Mouse (Mus musculus): ENCODE measurements around the gene Klk14. TPM values are rescaled to one million over a fixed set of nuclear protein-coding genes. Genes with fewer than 3 reads are reported as not detected.
"Not testable (repeated sequence)": the region's sequence is repeated elsewhere in the genome, so short reads cannot be mapped to it uniquely, and the experiment has no call there.

The Klk14 gene
- total and polyA plus RNA-seq, 2 experiments from 2014 or later: not detected

DNA sequence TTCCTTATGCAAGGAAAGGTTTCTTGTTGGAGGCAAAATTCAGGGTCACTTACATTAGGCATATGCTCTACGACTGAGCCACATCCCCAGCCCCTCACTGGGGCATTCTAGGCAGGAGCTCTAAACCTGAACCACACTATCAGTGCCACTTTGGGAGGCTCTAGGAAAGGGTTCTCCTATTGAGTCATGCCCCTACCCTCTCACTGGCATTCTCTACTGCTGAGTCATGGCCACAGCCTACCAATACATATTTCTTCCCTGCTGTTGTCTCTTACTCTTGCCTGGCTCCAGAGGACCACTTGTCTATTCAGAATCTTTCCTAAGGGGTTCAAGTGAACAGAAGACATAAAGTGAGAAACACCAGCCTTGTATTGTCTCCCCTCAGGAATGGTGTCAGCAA is 27.4 kb upstream of the Klk14 start:
- 91% methylated on average over 1 of the region's 1 CpGs for WGBS

DNA sequence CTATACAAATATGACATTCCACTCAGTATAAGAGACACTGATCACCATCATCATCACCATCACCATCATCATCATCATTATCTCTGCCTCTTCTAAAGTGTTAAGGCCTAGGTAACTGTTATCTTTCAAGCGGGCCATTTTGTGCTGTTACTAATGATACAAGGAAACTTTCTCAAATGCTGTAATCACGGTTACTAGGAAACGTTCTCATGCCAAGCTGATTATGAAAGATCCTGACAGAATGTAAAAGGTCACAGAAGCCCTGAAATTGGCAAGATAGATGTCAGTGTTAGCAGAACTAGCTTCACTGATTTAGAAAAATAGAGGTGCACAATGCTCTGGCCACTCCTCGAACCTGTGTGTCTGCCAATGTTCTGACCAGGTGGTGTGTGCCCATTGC is 23.0 kb upstream of the Klk14 start:
- H3K4me2 ChIP-seq (ENCODE audit: low read depth, low read length); ATAC-seq; DNase-seq (ENCODE audit: low spot score); H3K27me3 ChIP-seq (ENCODE audit: insufficient read depth, low read length); H3K27ac ChIP-seq; H3K4me3 ChIP-seq (ENCODE audit: low read length); H3K9ac ChIP-seq (replicated peaks; ENCODE audit: low read length); H3K4me1 ChIP-seq (ENCODE audit: insufficient read depth, low read length); H3K36me3 ChIP-seq (ENCODE audit: insufficient read depth, low read length); H3K9me3 ChIP-seq (ENCODE audit: low read length): not testable (repeated sequence)
- 92% methylated on average over 4 of the region's 4 CpGs for WGBS

More for the DNA sequence above, 27.4 kb upstream of the Klk14 start:
- H3K4me1 ChIP-seq (ENCODE audit: insufficient read depth, low read length): no peaks in the 10 kb centered on the region
- no peaks in the 10 kb centered on the region for H3K9me3 ChIP-seq (ENCODE audit: low read length)
- no peak overlapping the region for H3K4me3 ChIP-seq (ENCODE audit: low read length)
- DNase-seq (ENCODE audit: low spot score): no peak
- H3K4me2 ChIP-seq (ENCODE audit: low read depth, low read length): no peak overlapping the region
- no peak overlapping the region for H3K27ac ChIP-seq
- ATAC-seq: no peak
- no peak overlapping the region for H3K9ac ChIP-seq (replicated peaks; ENCODE audit: low read length)
- no peak for TF ChIP-seq CTCF (IDR thresholded peaks at IDR 0.05; ENCODE audit: low read depth)
- no peaks in the 10 kb centered on the region for H3K27me3 ChIP-seq (ENCODE audit: insufficient read depth, low read length)
- no peaks in the 10 kb centered on the region for H3K36me3 ChIP-seq (ENCODE audit: insufficient read depth, low read length)

DNA sequence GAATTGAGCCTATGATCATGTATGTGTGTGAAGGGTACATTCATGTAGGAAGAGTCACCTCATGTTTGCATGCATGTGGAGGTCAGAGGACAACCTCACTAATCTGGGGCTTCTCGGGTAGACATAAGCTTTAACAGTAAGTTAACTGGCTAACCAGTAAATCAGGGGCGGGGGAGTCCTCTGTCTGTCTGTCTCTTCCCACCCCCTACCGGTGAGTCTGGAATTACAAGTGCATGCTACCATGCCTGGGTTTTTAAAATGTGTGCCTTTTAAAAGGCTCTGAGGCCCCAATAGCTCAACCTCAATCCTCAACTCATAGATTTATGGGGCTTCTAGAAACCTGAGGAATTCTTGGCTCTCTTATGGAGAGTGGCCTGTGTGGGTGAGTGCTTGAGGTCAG is 21.6 kb upstream of the Klk14 start:
- no peak overlapping the region for H3K9ac ChIP-seq (replicated peaks; ENCODE audit: low read length)

DNA sequence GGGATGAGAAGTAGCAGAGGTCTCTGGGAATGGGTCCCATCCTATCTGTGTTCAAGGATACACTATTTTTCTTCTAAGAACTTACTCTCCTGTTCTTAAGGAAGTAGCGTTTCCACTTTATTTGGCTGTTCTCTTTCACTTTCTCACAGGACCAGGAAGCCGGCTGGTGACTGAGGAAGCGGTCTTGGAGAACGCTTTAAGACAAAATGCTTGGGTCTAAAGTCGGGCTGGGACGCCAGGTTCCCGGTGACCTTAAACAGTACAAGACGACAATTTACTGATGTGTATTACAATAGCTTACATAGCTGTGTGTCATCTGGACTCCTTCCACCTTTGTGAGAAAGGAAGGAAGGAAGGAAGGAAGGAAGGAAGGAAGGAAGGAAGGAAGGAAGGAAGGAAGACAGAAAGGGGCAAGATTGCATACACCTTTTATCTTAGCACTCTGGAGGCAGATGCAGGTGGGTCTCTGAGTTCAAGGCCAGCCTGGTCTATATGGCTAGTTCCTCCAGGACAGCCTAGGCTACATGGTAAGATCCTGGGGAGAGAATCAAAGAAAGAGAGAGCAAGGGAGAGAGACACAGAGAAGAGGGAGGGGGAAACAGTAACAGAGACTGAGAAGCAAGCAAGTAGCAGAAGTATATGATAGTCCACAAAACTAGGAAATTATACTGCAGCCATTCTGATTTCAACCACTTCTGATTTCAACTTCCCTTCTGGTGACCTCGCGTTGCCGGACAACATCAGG is 19.0 kb upstream of the Klk14 start:
- WGBS: 66% methylated on average over 11 of the region's 11 CpGs
- Histone ChIP-seq H3K4me1 (ENCODE audit: insufficient read depth, low read length) (peaks cover 8% of the 10 kb centered on the region), H3K27me3 (ENCODE audit: insufficient read depth, low read length) (no peaks in the 10 kb centered on the region), H3K27ac (peak overlapping the region; percentile 58; the same call in 1 of the 2 replicates), H3K36me3 (ENCODE audit: insufficient read depth, low read length) (peaks cover 20% of the 10 kb centered on the region), H3K9ac (replicated peaks; ENCODE audit: low read length) (peak overlapping the region; percentile 56; the same call in 1 of the 2 replicates), H3K4me2 (ENCODE audit: low read depth, low read length) (peak overlapping the region; percentile 80), H3K9me3 (ENCODE audit: low read length) (no peaks in the 10 kb centered on the region), H3K4me3 (ENCODE audit: low read length) (peak overlapping the region; percentile 55)
- DNase-seq (ENCODE audit: low spot score) (no peak), ATAC-seq (peak; percentile 54; the same call in 1 of the 2 replicates)
- TF ChIP-seq CTCF (IDR thresholded peaks at IDR 0.05; ENCODE audit: low read depth): no peak

More for the DNA sequence above, 21.6 kb upstream of the Klk14 start:
- DNase-seq (ENCODE audit: low spot score) (no peak), ATAC-seq (no peak)
- H3K4me3 ChIP-seq (ENCODE audit: low read length): no peak overlapping the region
- H3K9me3 ChIP-seq (ENCODE audit: low read length): no peaks in the 10 kb centered on the region
- peaks cover 8% of the 10 kb centered on the region for H3K4me1 ChIP-seq (ENCODE audit: insufficient read depth, low read length)
- no peaks in the 10 kb centered on the region for H3K36me3 ChIP-seq (ENCODE audit: insufficient read depth, low read length)
- H3K27ac ChIP-seq: no peak overlapping the region
- H3K27me3 ChIP-seq (ENCODE audit: insufficient read depth, low read length): no peaks in the 10 kb centered on the region
- peak; percentile 44 for TF ChIP-seq CTCF (IDR thresholded peaks at IDR 0.05; ENCODE audit: low read depth)
- WGBS: 28% methylated on average over 3 of the region's 3 CpGs
- no peak overlapping the region for H3K4me2 ChIP-seq (ENCODE audit: low read depth, low read length)

DNA sequence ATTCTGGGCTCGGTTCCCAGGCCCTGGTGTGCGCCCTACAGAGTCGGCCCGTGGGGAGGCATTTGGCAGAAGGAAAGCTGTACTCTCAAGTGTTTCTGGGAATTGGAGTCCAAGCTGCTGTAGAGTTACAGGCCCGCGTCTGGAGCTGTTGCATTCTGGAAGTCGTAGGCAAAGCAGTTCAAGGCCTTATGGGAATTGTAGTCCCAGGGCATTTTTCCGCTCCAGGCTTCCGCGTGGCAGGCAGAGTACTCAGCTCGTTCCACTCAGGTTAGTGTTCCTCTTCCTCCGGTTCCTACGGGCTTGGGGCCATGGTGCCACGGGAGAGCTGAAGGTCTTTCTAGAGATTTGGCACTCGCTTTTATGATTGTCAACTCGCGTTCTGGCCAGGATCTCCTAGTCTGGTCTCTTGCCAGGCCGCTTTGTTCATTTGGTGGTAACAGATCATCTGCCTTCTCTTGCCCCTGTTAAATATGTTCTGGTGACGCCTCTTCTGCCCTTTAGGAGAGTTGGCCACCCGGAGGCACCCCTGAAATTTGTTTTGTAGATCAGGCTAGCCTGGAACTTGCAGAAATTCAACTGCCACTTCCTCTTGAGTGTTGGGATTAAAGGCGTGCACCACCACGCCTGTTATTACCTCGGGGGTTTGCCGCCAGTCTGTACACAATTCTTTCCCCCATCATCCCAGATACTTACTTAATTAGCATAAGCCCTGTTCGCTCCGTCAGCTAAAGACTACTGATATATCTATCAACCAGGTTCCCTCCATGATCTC is 18.2 kb upstream of the Klk14 start, which contains the start of gene Ctu1:
TSS of gene Ctu1 (plus strand) at position 208 of the 772 bp plus-strand sequence.
- Histone ChIP-seq H3K9me3 (ENCODE audit: low read length) (no peaks in the 10 kb centered on the region), H3K9ac (replicated peaks; ENCODE audit: low read length) (peak within 1 kb of the TSS; percentile 56), H3K36me3 (ENCODE audit: insufficient read depth, low read length) (peaks cover 28% of the 10 kb centered on the region), H3K4me1 (ENCODE audit: insufficient read depth, low read length) (peaks cover 8% of the 10 kb centered on the region), H3K4me2 (ENCODE audit: low read depth, low read length) (peak within 1 kb of the TSS; percentile 80), H3K27ac (peak within 1 kb of the TSS; percentile 58; the same call in 1 of the 2 replicates), H3K4me3 (ENCODE audit: low read length) (peak within 1 kb of the TSS; percentile 55), H3K27me3 (ENCODE audit: insufficient read depth, low read length) (no peaks in the 10 kb centered on the region)
- under 1% methylated on average over 26 of the region's 26 CpGs for whole genome bisulfite sequencing
- ATAC-seq: peak; percentile 97
- peak; percentile 96 for DNase-seq (ENCODE audit: low spot score)
- TF ChIP-seq CTCF (IDR thresholded peaks at IDR 0.05; ENCODE audit: low read depth): no peak

DNA sequence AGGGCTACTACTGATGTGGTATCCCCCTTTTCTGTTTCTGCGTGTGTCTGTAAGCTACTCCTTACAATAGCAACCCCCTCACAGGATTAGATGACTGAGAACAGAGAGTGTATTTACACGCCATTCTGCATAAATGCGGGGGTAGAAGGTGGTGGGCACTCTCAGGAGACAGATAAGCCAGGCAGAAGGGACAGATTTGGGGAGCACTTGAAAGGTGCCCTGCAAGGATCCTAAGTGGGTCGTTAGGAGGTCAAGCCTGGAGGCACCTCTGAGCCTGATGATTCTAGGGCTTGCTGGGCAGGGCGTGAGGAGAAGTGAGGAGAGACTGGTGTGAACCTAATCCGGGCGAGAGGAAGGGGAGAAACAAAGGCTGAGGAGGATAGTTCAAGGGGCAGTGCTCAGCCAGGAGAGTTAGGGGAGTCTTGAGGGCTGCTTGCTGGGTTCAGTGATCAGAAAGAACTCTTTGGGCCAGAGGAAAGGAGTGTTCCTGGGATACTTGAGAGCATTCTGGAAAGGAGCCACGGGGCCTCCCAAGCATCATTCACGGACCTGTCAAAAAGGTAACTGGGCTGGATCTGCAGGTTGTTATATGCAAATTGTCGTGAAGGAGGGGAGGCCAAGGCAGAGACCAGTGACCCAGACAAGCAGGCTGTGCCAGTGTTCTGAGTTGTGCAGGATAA is 17.5 kb upstream of the Klk14 start:
- WGBS: 12% methylated on average over 10 of the region's 10 CpGs
- H3K4me2 ChIP-seq (ENCODE audit: low read depth, low read length): peak overlapping the region; percentile 80

More for the DNA sequence above, 17.5 kb upstream of the Klk14 start:
- no peaks in the 10 kb centered on the region for H3K27me3 ChIP-seq (ENCODE audit: insufficient read depth, low read length)
- peaks cover 35% of the 10 kb centered on the region for H3K36me3 ChIP-seq (ENCODE audit: insufficient read depth, low read length)
- H3K4me1 ChIP-seq (ENCODE audit: insufficient read depth, low read length): peaks cover 8% of the 10 kb centered on the region
- peak overlapping the region; percentile 55 for H3K4me3 ChIP-seq (ENCODE audit: low read length)
- no peak for TF ChIP-seq CTCF (IDR thresholded peaks at IDR 0.05; ENCODE audit: low read depth)
- ATAC-seq (no peak), DNase-seq (ENCODE audit: low spot score) (no peak)
- peak overlapping the region; percentile 51; the same call in 1 of the 2 replicates for H3K27ac ChIP-seq
- H3K9me3 ChIP-seq (ENCODE audit: low read length): no peaks in the 10 kb centered on the region
- peak overlapping the region; percentile 56 for H3K9ac ChIP-seq (replicated peaks; ENCODE audit: low read length)
